Mouse (Mus musculus) macrophage (primary cell): Measurements from ENCODE around the gene Exoc3l2. TPM values are rescaled to one million over a fixed set of nuclear protein-coding genes. Genes with fewer than 3 reads are reported as not detected.
A peak's percentile ranks its signal among the peaks of the same experiment; 100 is the strongest.

Source experiments
- H3K27ac ChIP-seq: fragments of 350-480 bp; formaldehyde crosslinking; 2 replicates; pipeline ENCODE4 v1.9.0; 2021
- H3K36me3 ChIP-seq: fragments of 350-480 bp; formaldehyde crosslinking; 2 replicates; pipeline ENCODE4 v1.9.0; 2021; ENCODE audit errors: inconsistent target
- H3K4me3 ChIP-seq: fragments of 350-480 bp; formaldehyde crosslinking; 2 replicates; pipeline ENCODE4 v1.9.0; 2021; ENCODE audit errors: inconsistent target
- H3K79me2 ChIP-seq: fragments of 350-480 bp; formaldehyde crosslinking; 2 replicates; pipeline ENCODE4 v1.9.0; 2021; ENCODE audit errors: inconsistent target
- whole genome bisulfite sequencing: methylation state at CpG from one replicate; pipeline ENCODE4 v1.1.7; 2026; ENCODE audit warnings: inconsistent platforms; ENCODE audit not compliant: missing documents; 5-methylcytosine and 5-hydroxymethylcytosine counted together
- polyA plus RNA-seq: library from polyadenylated mRNA; stranded (reverse); fragments of 250-400 nt; gene quantifications from 3 replicates; pipeline ENCODE4 v1.2.4, GENCODE M21; 2018; ENCODE audit warnings: inconsistent platforms

Exoc3l2 gene
- polyA plus RNA-seq, 1 experiment from 2014 or later: not detected

DNA sequence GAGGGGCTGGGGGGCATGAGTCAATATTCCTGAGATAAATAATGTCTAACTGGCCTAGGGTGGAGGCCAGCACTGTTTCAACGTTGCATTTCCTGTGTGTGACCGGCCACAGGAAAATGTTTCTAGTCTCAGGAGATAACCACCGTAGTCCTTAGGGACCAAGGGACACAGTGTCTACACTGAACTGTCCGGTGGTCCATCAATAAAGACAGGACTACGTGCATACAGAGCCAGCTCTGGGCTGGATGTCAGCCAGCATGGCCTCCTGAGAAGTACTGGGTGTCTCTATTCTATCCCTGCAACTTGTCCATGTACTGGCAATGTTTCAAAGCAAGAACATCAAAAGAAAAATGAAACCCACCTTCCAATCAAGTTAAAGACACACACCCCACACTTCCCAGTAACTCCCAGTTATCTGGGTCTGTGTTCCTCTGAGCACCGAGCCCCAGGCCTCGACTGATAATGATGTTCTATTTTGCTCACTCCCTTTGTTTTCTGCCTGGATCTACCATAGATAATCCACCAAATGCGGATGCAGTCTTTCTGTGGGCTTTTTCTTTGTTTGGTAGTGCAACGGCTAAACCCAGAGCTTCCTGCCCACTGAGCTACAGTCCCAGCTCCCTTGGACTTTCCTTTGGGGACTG, 21.6 kb upstream of the Exoc3l2 start:
- Histone ChIP-seq H3K4me3 (no peak overlapping the region), H3K79me2 (no peaks in the 10 kb centered on the region), H3K36me3 (peaks cover 57% of the 10 kb centered on the region; the same call in 1 of the 2 replicates), H3K27ac (no peak overlapping the region)
- 88% methylated on average over 9 of the region's 9 CpGs for WGBS

DNA sequence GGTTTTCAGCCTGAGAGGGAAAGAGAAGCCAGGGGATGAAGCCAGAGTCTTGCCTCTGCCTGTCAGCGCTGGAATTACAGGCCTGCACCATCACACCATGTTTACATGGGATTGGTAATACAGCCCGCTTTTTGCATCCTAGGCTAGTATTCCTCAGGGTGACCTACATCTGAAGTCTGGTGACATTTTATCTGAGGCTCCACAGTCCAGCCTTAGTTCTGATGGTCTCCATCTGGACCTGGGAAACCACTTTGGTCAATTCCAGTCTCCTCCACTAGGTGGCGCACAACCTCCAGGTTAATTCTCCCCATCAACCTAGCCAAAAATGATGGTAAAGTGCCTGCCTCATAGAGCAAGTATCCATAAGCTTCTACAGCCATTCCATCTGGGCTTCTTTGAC, 19.8 kb upstream of the Exoc3l2 start:
- Histone ChIP-seq H3K79me2 (no peaks in the 10 kb centered on the region), H3K36me3 (peaks cover 43% of the 10 kb centered on the region; the same call in 1 of the 2 replicates), H3K27ac (no peak overlapping the region), H3K4me3 (no peak overlapping the region)
- 47% methylated on average over 3 of the region's 3 CpGs for WGBS

DNA sequence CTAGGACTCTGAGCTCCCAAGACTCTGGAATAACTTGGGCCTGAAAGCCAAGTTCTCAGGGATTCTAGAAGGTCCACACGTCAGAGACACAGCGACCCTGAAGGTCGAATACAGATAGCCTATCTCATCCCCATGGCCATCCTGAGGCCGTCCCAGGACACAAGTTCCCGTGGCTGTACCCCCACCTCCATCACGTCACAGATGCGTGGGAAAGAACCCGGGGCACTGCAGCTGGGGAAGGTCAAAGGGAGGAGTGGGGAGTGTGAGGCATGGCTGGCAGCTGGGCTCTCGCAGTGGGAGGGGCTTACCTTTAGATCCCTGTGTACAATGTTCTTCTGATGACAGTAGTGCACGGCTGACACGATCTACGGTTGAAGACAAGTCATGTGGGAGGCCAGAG, 18.3 kb upstream of the Exoc3l2 start:
- Histone ChIP-seq H3K4me3 (no peak overlapping the region), H3K36me3 (peaks cover 47% of the 10 kb centered on the region; the same call in 1 of the 2 replicates), H3K27ac (no peak overlapping the region), H3K79me2 (no peaks in the 10 kb centered on the region)
- WGBS: 89% methylated on average over 11 of the region's 12 CpGs

GRCm38 (mm10) chr7:19447689-19448088, 15.4 kb upstream of the Exoc3l2 start:
- peaks cover 28% of the 10 kb centered on the region; the same call in 1 of the 2 replicates for H3K36me3 ChIP-seq
- WGBS: 98% methylated on average over 16 of the region's 16 CpGs
- no peak overlapping the region for H3K4me3 ChIP-seq
- peaks cover 19% of the 10 kb centered on the region for H3K79me2 ChIP-seq
- H3K27ac ChIP-seq: no peak overlapping the region

- WGBS: 98% methylated on average over 12 of the region's 12 CpGs
- Histone ChIP-seq H3K36me3 (peaks cover 28% of the 10 kb centered on the region; the same call in 1 of the 2 replicates), H3K4me3 (no peak overlapping the region)
These were observed 14.0 kb upstream of the Exoc3l2 start for GRCm38 (mm10) chr7:19449165-19449564.

GRCm38 (mm10) chr7:19455186-19455585, 7.9 kb upstream of the Exoc3l2 start:
- 95% methylated on average over 3 of the region's 4 CpGs for WGBS
- no peak overlapping the region for H3K4me3 ChIP-seq
- no peak overlapping the region for H3K27ac ChIP-seq
- H3K36me3 ChIP-seq: peaks cover 6% of the 10 kb centered on the region; the same call in 1 of the 2 replicates
- peaks cover 72% of the 10 kb centered on the region for H3K79me2 ChIP-seq

More at GRCm38 (mm10) chr7:19449165-19449564, 14.0 kb upstream of the Exoc3l2 start:
- Histone ChIP-seq H3K79me2 (peaks cover 31% of the 10 kb centered on the region), H3K27ac (no peak overlapping the region)

- Histone ChIP-seq H3K36me3 (peaks cover 6% of the 10 kb centered on the region; the same call in 1 of the 2 replicates), H3K79me2 (peaks cover 71% of the 10 kb centered on the region), H3K27ac (no peak overlapping the region), H3K4me3 (no peak overlapping the region)
- WGBS: 95% methylated on average over 11 of the region's 11 CpGs
These were observed 7.2 kb upstream of the Exoc3l2 start for GRCm38 (mm10) chr7:19455819-19456495.

- Histone ChIP-seq H3K79me2 (peaks cover 65% of the 10 kb centered on the region), H3K4me3 (no peak overlapping the region), H3K36me3 (peaks cover 2% of the 10 kb centered on the region; the same call in 1 of the 2 replicates), H3K27ac (no peak overlapping the region)
- 92% methylated on average over 7 of the region's 7 CpGs for WGBS
These were observed 6.5 kb upstream of the Exoc3l2 start for GRCm38 (mm10) chr7:19456628-19457027.

DNA sequence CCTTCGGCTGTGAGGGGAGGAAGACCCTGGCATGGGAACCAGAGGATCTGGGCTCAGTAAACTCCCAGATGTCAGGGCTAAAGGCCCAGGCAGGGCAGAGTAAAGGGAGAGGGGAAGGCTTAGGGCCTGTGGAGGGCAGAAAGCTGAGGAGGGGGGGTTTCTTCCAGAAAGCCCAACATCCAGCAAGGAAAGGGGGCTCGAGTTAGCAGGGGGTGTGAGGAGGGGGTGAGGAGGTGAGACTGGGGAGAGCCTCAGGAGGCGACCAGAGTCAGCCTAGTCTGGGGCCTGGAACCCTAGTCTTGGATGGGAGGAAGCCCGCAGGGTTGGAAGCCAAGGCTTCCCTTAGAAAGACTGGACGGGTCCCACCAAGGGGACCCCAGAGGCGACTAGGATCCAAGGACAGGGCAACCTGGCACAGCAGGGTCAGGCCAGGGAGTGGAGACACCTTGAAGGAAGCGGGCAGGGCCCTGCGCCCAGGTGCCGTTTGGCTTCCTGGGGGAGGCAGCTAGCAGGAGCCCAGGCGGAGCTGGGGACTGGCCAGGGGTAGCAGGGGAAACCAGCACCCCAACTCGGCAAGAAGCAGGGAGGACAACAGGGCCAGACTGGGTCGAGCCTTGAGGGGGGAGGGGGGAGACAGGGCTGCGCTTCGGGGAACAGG, 5.6 kb upstream of the Exoc3l2 start:
- Histone ChIP-seq H3K4me3 (peak overlapping the region; percentile 61), H3K36me3 (no peaks in the 10 kb centered on the region), H3K79me2 (peaks cover 55% of the 10 kb centered on the region), H3K27ac (no peak overlapping the region)
- 7% methylated on average over 14 of the region's 14 CpGs for WGBS

DNA sequence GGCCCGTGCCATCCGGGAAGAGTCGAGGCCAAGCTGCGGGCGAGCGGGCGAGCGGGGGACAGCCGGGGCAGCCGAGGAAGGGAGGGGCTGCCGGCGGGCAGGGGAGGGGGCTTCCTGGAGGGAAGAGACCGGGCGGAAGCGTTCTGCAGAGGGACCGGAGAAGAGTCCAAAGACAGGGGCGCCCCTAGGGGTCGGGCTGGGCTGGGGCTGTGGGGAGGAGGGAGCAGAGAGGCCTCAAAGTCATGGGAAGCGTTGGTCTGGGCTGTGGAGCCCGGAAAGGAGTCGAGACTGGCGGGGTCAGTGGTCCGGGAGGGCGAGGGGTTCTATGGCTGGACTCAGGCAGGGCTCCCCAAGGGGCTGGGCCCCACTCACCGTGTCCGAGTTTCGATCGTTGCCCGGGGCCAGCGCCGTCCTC, 5.1 kb upstream of the Exoc3l2 start:
- 1% methylated on average over 31 of the region's 31 CpGs for WGBS
- Histone ChIP-seq H3K27ac (no peak overlapping the region), H3K79me2 (peaks cover 52% of the 10 kb centered on the region), H3K4me3 (peak overlapping the region; percentile 61), H3K36me3 (no peaks in the 10 kb centered on the region)

- Histone ChIP-seq H3K36me3 (no peaks in the 10 kb centered on the region), H3K79me2 (peaks cover 47% of the 10 kb centered on the region), H3K27ac (peak within 1 kb of the TSS; percentile 22; the same call in 1 of the 2 replicates), H3K4me3 (peak within 1 kb of the TSS; percentile 61)
- WGBS: 1% methylated on average over 20 of the region's 42 CpGs
These were observed 4.5 kb upstream of the Exoc3l2 start, which contains the start of gene Mark4 for GRCm38 (mm10) chr7:19458591-19459111. Gene Mark4, minus strand, starts transcription at chr7:19458821.

GRCm38 (mm10) chr7:19459144-19459870, 3.8 kb upstream of the Exoc3l2 start:
- Histone ChIP-seq H3K4me3 (peak overlapping the region; percentile 61), H3K27ac (peak overlapping the region; percentile 22; the same call in 1 of the 2 replicates), H3K36me3 (no peaks in the 10 kb centered on the region), H3K79me2 (peaks cover 40% of the 10 kb centered on the region)
- 53% methylated on average over 5 of the region's 6 CpGs for WGBS

DNA sequence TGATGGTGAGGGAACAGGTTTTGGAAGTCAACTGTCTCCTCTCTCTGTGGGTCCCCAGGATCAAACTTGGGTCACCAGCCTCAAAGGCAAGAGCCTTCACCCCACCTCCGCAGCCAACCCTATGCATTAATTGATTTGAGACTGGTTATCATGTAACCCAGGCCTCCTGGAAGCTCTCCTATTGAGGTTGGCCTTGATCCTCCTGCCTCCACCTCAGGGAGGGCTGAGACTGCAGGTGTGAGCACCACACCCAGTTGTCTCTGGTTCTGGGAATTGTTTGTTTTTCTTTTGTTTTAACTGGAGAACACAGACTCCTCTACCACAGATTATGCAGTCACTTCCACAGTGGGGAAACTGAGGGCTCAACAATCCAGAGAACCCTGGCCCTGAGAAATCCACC, 2.6 kb upstream of the Exoc3l2 start:
- H3K36me3 ChIP-seq: no peaks in the 10 kb centered on the region
- H3K4me3 ChIP-seq: no peak overlapping the region
- H3K27ac ChIP-seq: no peak overlapping the region
- peaks cover 28% of the 10 kb centered on the region for H3K79me2 ChIP-seq
- 100% methylated on average over 1 of the region's 1 CpGs for WGBS

GRCm38 (mm10) chr7:19461488-19461887, 1.6 kb upstream of the Exoc3l2 start:
- no peak overlapping the region for H3K27ac ChIP-seq
- no peaks in the 10 kb centered on the region for H3K36me3 ChIP-seq
- no peak overlapping the region for H3K4me3 ChIP-seq
- H3K79me2 ChIP-seq: peaks cover 18% of the 10 kb centered on the region
- 0% methylated on average over 4 of the region's 6 CpGs for WGBS
